Mouse (Mus musculus): ENCODE data around the gene Spry2. TPM values are rescaled to one million over a fixed set of nuclear protein-coding genes. Genes with fewer than 3 reads are reported as not detected.

Gene Spry2
- polyA plus RNA-seq, 1 experiment from 2014 or later: 65.5 TPM

DNA sequence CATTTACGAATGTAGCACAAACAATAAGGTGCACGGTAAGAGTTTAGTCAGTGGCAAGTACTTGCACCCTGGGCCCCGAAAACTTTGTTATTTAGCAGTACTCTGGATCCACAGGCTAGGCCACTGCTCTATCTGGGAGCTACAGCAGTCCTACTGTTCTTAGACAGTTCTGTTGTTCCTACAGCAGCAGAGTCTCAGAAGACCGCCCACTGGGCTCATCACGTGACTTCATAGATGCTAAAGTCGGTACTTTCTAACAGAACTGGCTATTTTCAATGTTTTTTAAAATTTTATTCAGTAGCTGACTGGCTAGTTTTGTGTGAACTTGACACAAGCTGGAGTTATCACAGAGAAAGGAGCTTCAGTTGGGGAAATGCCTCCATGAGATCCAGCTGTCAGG, 11.4 kb downstream of the Spry2 start:
- WGBS: 78% methylated on average over 6 of the region's 6 CpGs
- Histone ChIP-seq H3K4me2 (replicated peaks; ENCODE audit: low read depth, low read length) (no peak overlapping the region), H3K4me3 (ENCODE audit: low read depth, low read length) (no peak overlapping the region), H3K9me3 (ENCODE audit: control insufficient read depth, low read depth, low read length) (no peaks in the 10 kb centered on the region), H3K27me3 (ENCODE audit: control insufficient read depth, insufficient read depth, low read length) (no peaks in the 10 kb centered on the region), H3K4me1 (ENCODE audit: control insufficient read depth, insufficient read depth, low read length) (no peaks in the 10 kb centered on the region), H3K9ac (replicated peaks; ENCODE audit: low read depth, low read length) (no peak overlapping the region), H3K36me3 (ENCODE audit: control insufficient read depth, insufficient read depth, low read length) (no peaks in the 10 kb centered on the region; the same call in 1 of the 2 replicates), H3K27ac (ENCODE audit: low read length) (no peak overlapping the region)
- ATAC-seq (ENCODE audit: insufficient number of reproducible peaks, insufficient read depth, low FRiP score, low read depth): no peak

DNA sequence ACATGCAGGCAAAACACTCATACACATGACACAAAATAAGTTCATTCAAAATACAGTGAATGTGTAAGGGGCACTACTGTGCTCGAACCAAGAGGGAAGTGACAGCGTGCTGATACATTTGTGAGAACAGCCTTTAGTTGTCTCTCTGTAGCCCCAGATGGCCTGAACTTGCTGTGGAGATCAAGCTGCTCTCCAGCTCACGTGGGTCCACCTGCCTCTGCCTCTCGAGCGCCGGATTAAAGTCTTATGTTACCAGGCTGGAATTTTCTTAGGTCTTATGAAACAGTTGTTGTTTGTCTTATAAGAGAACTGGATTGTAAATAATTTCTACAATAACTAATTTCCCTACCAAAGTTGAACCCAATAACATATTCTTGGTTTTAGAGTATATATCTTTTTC, 13.4 kb downstream of the Spry2 start:
- H3K4me2 ChIP-seq (replicated peaks; ENCODE audit: low read depth, low read length): no peak overlapping the region
- WGBS: 81% methylated on average over 6 of the region's 6 CpGs
- H3K27ac ChIP-seq (ENCODE audit: low read length): no peak overlapping the region
- H3K4me3 ChIP-seq (ENCODE audit: low read depth, low read length): no peak overlapping the region
- H3K9ac ChIP-seq (replicated peaks; ENCODE audit: low read depth, low read length): no peak overlapping the region
- no peaks in the 10 kb centered on the region; the same call in 1 of the 2 replicates for H3K36me3 ChIP-seq (ENCODE audit: control insufficient read depth, insufficient read depth, low read length)
- no peaks in the 10 kb centered on the region for H3K9me3 ChIP-seq (ENCODE audit: control insufficient read depth, low read depth, low read length)
- H3K27me3 ChIP-seq (ENCODE audit: control insufficient read depth, insufficient read depth, low read length): no peaks in the 10 kb centered on the region
- H3K4me1 ChIP-seq (ENCODE audit: control insufficient read depth, insufficient read depth, low read length): no peaks in the 10 kb centered on the region
- ATAC-seq (ENCODE audit: insufficient number of reproducible peaks, insufficient read depth, low FRiP score, low read depth): no peak

DNA sequence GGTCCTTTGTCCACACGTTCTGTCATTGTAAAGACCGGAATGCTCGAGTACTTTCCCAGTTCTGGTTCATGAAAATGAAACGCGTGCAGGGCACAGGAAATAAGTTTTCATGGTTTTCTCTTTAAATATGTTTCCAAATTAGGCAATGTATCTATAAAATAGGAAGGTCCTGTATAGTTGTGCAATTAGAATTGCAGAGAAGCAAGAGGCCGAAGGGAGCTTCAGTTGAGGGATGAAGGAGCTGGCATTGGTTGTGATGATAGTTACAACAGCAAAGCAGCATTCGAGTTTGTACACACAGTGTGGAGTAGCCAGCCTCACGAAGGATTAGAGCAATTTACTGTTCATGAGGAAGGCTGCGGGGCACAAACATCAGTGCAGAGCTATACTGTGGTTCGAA, 18.3 kb downstream of the Spry2 start:
- Histone ChIP-seq H3K27ac (ENCODE audit: low read length) (no peak overlapping the region), H3K4me2 (replicated peaks; ENCODE audit: low read depth, low read length) (no peak overlapping the region), H3K4me1 (ENCODE audit: control insufficient read depth, insufficient read depth, low read length) (no peaks in the 10 kb centered on the region), H3K36me3 (ENCODE audit: control insufficient read depth, insufficient read depth, low read length) (no peaks in the 10 kb centered on the region), H3K27me3 (ENCODE audit: control insufficient read depth, insufficient read depth, low read length) (no peaks in the 10 kb centered on the region), H3K9ac (replicated peaks; ENCODE audit: low read depth, low read length) (no peak overlapping the region), H3K4me3 (ENCODE audit: low read depth, low read length) (no peak overlapping the region), H3K9me3 (ENCODE audit: control insufficient read depth, low read depth, low read length) (no peaks in the 10 kb centered on the region)
- ATAC-seq (ENCODE audit: insufficient number of reproducible peaks, insufficient read depth, low FRiP score, low read depth): no peak
- 90% methylated on average over 10 of the region's 10 CpGs for WGBS

DNA sequence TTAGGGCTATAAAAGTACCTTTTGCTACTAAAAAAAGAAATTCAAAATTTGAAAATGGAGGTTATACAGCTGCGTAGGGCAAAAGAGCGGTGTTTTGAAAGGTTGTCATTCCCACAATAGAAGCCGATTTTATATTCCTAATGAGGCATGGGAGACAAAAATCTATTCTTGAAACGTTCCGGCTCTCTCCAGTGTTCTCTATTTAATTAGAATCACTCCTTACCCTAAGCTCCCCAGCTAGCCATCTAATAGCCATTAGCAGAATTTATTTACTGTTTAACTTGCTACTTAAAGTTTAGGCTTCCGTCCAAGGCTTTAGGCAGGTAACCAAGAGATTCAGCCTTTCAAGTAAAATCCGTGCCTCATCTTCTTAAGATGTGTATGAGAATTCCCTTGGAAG, 20.2 kb downstream of the Spry2 start:
- Histone ChIP-seq H3K27me3 (ENCODE audit: control insufficient read depth, insufficient read depth, low read length) (no peaks in the 10 kb centered on the region), H3K36me3 (ENCODE audit: control insufficient read depth, insufficient read depth, low read length) (no peaks in the 10 kb centered on the region), H3K4me3 (ENCODE audit: low read depth, low read length) (no peak overlapping the region), H3K9ac (replicated peaks; ENCODE audit: low read depth, low read length) (no peak overlapping the region), H3K4me1 (ENCODE audit: control insufficient read depth, insufficient read depth, low read length) (0 out of 2 replicates have a peak, but pooled peaks cover 4% of the 10 kb centered on the region), H3K4me2 (replicated peaks; ENCODE audit: low read depth, low read length) (no peak overlapping the region), H3K9me3 (ENCODE audit: control insufficient read depth, low read depth, low read length) (no peaks in the 10 kb centered on the region), H3K27ac (ENCODE audit: low read length) (no peak overlapping the region)
- ATAC-seq (ENCODE audit: insufficient number of reproducible peaks, insufficient read depth, low FRiP score, low read depth): no peak
- WGBS: 76% methylated on average over 7 of the region's 7 CpGs

DNA sequence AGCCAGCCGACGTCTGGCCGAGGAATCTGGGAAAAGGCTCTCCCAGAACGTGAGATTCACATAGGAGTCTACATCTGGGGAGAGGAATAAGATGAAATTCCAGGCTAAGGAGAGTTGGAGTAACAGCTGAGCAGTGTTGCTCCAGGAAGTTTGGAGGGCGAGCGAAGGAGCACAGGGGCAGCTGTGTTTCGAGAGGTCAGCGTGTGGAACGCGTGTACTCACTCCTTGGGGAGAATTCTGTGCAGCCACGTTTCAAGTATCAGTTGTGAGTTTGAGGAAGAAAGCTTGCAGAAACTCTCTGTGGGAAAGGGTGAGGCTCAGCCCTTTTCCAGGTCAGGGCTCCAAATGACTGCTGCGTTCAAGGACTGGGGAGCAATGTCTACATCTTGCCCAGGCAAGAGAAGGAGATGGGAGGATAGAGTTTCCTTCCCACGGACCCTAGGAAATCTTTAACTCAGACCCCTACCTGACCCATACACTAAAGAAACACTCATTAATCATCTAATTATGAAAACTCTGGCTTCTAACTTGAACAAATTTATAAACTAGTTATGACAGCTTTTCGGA, 26.2 kb downstream of the Spry2 start:
- Histone ChIP-seq H3K27me3 (ENCODE audit: control insufficient read depth, insufficient read depth, low read length) (no peaks in the 10 kb centered on the region), H3K9me3 (ENCODE audit: control insufficient read depth, low read depth, low read length) (no peaks in the 10 kb centered on the region), H3K36me3 (ENCODE audit: control insufficient read depth, insufficient read depth, low read length) (no peaks in the 10 kb centered on the region), H3K4me1 (ENCODE audit: control insufficient read depth, insufficient read depth, low read length) (0 out of 2 replicates have a peak, but pooled peaks cover 9% of the 10 kb centered on the region), H3K27ac (ENCODE audit: low read length) (no peak overlapping the region), H3K9ac (replicated peaks; ENCODE audit: low read depth, low read length) (no peak overlapping the region), H3K4me2 (replicated peaks; ENCODE audit: low read depth, low read length) (0 out of 2 replicates have a peak overlapping the region, but pooled peaks have one; percentile 7), H3K4me3 (ENCODE audit: low read depth, low read length) (no peak overlapping the region)
- ATAC-seq (ENCODE audit: insufficient number of reproducible peaks, insufficient read depth, low FRiP score, low read depth): no peak; the same call in 1 of the 2 replicates
- WGBS: 38% methylated on average over 14 of the region's 14 CpGs

DNA sequence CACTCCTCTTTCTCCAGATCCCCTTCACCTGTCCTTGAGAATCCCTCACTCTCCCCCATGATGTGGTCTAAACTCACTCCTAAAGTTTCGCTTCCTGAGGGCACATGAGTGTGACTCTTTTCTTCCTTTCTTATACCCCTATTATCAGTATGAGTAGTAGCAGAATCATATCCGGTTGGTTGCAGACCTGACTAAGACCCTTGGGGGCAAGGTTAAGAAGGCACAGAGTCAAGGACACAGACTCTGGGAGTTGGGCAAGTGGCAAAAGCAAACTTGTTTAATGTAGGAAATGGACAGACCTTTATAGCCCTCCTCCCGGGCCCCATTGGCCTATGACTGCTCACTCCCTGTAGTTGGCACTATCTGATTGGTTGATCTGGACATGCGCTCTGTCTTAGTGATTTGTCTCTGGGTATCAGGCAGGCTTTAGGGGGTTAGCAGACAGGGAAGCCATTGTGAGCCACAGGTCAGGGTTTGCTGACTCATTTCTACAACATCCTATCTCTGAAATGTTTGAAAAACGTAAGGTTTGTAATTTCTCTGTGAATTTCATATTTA, 31.2 kb downstream of the Spry2 start:
- Histone ChIP-seq H3K4me3 (ENCODE audit: low read depth, low read length) (no peak overlapping the region), H3K36me3 (ENCODE audit: control insufficient read depth, insufficient read depth, low read length) (no peaks in the 10 kb centered on the region), H3K9me3 (ENCODE audit: control insufficient read depth, low read depth, low read length) (no peaks in the 10 kb centered on the region), H3K9ac (replicated peaks; ENCODE audit: low read depth, low read length) (no peak overlapping the region), H3K4me2 (replicated peaks; ENCODE audit: low read depth, low read length) (no peak overlapping the region), H3K27ac (ENCODE audit: low read length) (no peak overlapping the region), H3K27me3 (ENCODE audit: control insufficient read depth, insufficient read depth, low read length) (no peaks in the 10 kb centered on the region), H3K4me1 (ENCODE audit: control insufficient read depth, insufficient read depth, low read length) (0 out of 2 replicates have a peak, but pooled peaks cover 3% of the 10 kb centered on the region)
- ATAC-seq (ENCODE audit: insufficient number of reproducible peaks, insufficient read depth, low FRiP score, low read depth): no peak
- 86% methylated on average over 5 of the region's 5 CpGs for WGBS

DNA sequence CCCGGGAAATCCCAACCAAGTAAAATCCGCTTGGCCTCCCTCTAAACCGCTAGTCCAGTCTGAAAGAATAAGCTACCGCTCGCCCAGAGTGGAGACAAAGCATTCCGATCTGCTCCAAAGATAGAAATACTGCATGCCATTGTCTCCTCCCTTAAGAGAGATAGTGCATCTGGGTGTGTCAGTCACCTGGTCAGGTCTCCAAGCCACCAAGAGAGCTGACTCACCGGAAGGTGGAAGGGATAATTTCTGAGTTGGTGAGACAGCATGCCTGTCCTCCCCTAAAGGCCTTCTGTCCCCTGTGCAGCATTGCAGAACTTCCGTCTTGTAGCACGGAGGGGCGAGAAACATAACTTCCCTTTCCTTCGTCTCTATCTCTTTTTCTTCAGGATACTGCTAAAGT, 34.4 kb downstream of the Spry2 start:
- H3K27ac ChIP-seq (ENCODE audit: low read length): no peak overlapping the region
- H3K4me3 ChIP-seq (ENCODE audit: low read depth, low read length): no peak overlapping the region
- ATAC-seq (ENCODE audit: insufficient number of reproducible peaks, insufficient read depth, low FRiP score, low read depth): no peak
- no peak overlapping the region for H3K9ac ChIP-seq (replicated peaks; ENCODE audit: low read depth, low read length)
- H3K9me3 ChIP-seq (ENCODE audit: control insufficient read depth, low read depth, low read length): no peaks in the 10 kb centered on the region
- no peaks in the 10 kb centered on the region for H3K4me1 ChIP-seq (ENCODE audit: control insufficient read depth, insufficient read depth, low read length)
- H3K36me3 ChIP-seq (ENCODE audit: control insufficient read depth, insufficient read depth, low read length): no peaks in the 10 kb centered on the region
- no peak overlapping the region for H3K4me2 ChIP-seq (replicated peaks; ENCODE audit: low read depth, low read length)
- 69% methylated on average over 11 of the region's 11 CpGs for WGBS
- H3K27me3 ChIP-seq (ENCODE audit: control insufficient read depth, insufficient read depth, low read length): no peaks in the 10 kb centered on the region

DNA sequence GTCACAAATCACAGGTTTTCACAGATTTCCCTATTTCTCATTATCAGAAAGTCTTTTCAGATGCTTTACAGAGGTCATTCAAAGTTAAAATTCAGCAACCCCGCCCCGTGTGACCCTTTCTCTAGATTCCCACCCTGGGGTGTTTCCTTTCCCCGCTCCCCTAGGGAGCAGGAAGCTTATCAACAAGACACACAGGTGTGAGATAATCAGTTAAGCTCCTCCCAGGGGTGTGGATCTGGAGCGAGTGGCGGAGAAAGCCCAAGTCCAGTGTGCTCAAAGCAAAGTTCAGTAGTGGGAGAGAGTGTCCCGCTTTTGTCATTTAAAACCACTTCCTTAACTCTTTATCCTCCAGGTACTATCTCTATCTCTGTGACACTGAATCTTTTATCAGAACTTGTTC, 35.7 kb downstream of the Spry2 start:
- Histone ChIP-seq H3K9me3 (ENCODE audit: control insufficient read depth, low read depth, low read length) (no peaks in the 10 kb centered on the region), H3K36me3 (ENCODE audit: control insufficient read depth, insufficient read depth, low read length) (no peaks in the 10 kb centered on the region), H3K4me1 (ENCODE audit: control insufficient read depth, insufficient read depth, low read length) (no peaks in the 10 kb centered on the region), H3K27ac (ENCODE audit: low read length) (no peak overlapping the region), H3K4me3 (ENCODE audit: low read depth, low read length) (no peak overlapping the region), H3K4me2 (replicated peaks; ENCODE audit: low read depth, low read length) (no peak overlapping the region), H3K27me3 (ENCODE audit: control insufficient read depth, insufficient read depth, low read length) (no peaks in the 10 kb centered on the region), H3K9ac (replicated peaks; ENCODE audit: low read depth, low read length) (no peak overlapping the region)
- 45% methylated on average over 6 of the region's 6 CpGs for WGBS
- ATAC-seq (ENCODE audit: insufficient number of reproducible peaks, insufficient read depth, low FRiP score, low read depth): peak; percentile 56; the same call in 1 of the 2 replicates

DNA sequence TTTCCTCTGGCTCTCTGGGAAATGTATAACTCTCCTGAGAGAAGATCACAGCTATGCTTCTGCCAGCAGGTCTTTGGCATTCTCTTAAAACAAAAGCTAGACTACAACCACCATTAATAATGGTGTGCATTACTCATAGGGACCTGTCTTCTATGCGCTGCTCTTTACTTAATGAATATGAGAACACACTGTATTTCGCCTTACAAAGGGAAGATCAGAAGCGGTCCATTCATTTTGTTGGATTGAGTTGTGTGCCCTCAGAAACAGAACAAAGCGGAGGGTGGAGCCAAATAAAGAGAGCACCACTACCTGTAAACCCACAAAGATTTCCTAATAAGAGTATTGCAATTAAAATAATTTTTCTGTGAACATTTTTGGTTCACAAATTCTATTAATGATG, 36.3 kb downstream of the Spry2 start:
- Histone ChIP-seq H3K4me2 (replicated peaks; ENCODE audit: low read depth, low read length) (no peak overlapping the region), H3K4me1 (ENCODE audit: control insufficient read depth, insufficient read depth, low read length) (no peaks in the 10 kb centered on the region), H3K9ac (replicated peaks; ENCODE audit: low read depth, low read length) (no peak overlapping the region), H3K36me3 (ENCODE audit: control insufficient read depth, insufficient read depth, low read length) (no peaks in the 10 kb centered on the region), H3K9me3 (ENCODE audit: control insufficient read depth, low read depth, low read length) (no peaks in the 10 kb centered on the region), H3K4me3 (ENCODE audit: low read depth, low read length) (no peak overlapping the region), H3K27me3 (ENCODE audit: control insufficient read depth, insufficient read depth, low read length) (no peaks in the 10 kb centered on the region), H3K27ac (ENCODE audit: low read length) (no peak overlapping the region)
- ATAC-seq (ENCODE audit: insufficient number of reproducible peaks, insufficient read depth, low FRiP score, low read depth): no peak
- 85% methylated on average over 4 of the region's 4 CpGs for WGBS

All from stomach, embryonic 14.5 days (tissue).